Mouse (Mus musculus) C2C12 (cell line): ENCODE results near the gene Pxmp4. TPM values are rescaled to one million over a fixed set of nuclear protein-coding genes. Genes with fewer than 3 reads are reported as not detected.

Experiments used
- H3K27me3 ChIP-seq: one replicate; pipeline ENCODE4 v1.6.1; 2011; ENCODE audit not compliant: control insufficient read depth, insufficient read depth, insufficient read length
- H3K36me3 ChIP-seq: one replicate; pipeline ENCODE4 v1.6.1; 2011; ENCODE audit not compliant: control insufficient read depth, insufficient read depth
- H3K4me3 ChIP-seq: one replicate; pipeline ENCODE4 v1.5.1; 2011; ENCODE audit warnings: mild to moderate bottlenecking, control low read depth; ENCODE audit not compliant: poor library complexity, insufficient read depth, severe bottlenecking
- H3K79me2 ChIP-seq: one replicate; pipeline ENCODE4 v1.6.1; 2011; ENCODE audit not compliant: control insufficient read depth, insufficient read depth
- H3K79me3 ChIP-seq: one replicate; pipeline ENCODE4 v1.6.1; 2011; ENCODE audit warnings: low read depth, control low read depth
- H3ac ChIP-seq: one replicate; pipeline ENCODE3; 2011; ENCODE audit warnings: low read depth; ENCODE audit not compliant: control insufficient read depth, insufficient read length
- CEBPB ChIP-seq: IDR thresholded peaks from one replicate; pipeline ENCODE4 v1.6.1; 2011; ENCODE audit warnings: low read depth, mild to moderate bottlenecking, control low read depth, moderate library complexity
- CTCF ChIP-seq: IDR thresholded peaks from one replicate; pipeline ENCODE4 v1.5.1; 2011; ENCODE audit not compliant: control insufficient read depth, insufficient read depth, insufficient read length
- FOSL1 ChIP-seq: IDR thresholded peaks from one replicate; pipeline ENCODE4 v1.8.0; 2011; ENCODE audit warnings: mild to moderate bottlenecking, low read length; ENCODE audit not compliant: poor library complexity, insufficient read depth, severe bottlenecking
- MAX ChIP-seq: IDR thresholded peaks from one replicate; pipeline ENCODE4 v1.6.1; 2011; ENCODE audit warnings: mild to moderate bottlenecking, control low read depth
- MYOD1 ChIP-seq: IDR thresholded peaks from one replicate; pipeline ENCODE4 v1.6.1; 2011; ENCODE audit warnings: low read depth; ENCODE audit not compliant: control insufficient read depth, insufficient read length
- MYOG ChIP-seq: IDR thresholded peaks from one replicate; pipeline ENCODE4 v1.6.1; 2011; ENCODE audit not compliant: control insufficient read depth, insufficient read length; ENCODE audit errors: extremely low read depth
- USF1 ChIP-seq: IDR thresholded peaks from one replicate; pipeline ENCODE4 v1.6.1; 2011; ENCODE audit warnings: low read depth, mild to moderate bottlenecking, control low read depth, moderate library complexity
- polyA plus RNA-seq: library from polyadenylated mRNA; unstranded; fragments of >200 nt; fragmentation: generic; extraction: Trizol; gene quantifications from one replicate; pipeline ENCODE4 v1.2.1, GENCODE M21; 2012; ENCODE audit warnings: missing spikeins

Pxmp4 gene
- polyA plus RNA-seq, 1 experiment = 6.4 TPM

DNA sequence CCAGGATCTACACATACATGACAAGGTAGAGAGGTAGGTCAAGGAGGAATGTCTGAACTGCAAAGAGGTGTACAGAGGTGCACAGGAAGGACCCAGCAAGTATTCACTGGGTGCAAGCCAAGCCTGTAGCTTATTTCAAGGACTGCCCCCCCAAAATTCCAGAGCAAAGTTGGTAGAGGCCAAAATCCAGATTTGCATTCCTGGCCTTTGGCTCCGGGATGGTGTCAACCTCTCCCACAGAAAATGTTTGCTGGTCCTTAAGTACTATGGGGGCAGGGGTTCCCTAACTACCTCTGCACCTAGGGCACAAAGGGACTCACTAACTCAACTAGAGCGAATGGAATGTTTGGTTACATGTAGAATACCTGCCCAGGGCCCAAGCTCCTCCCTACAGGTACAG lies 35.7 kb downstream of the Pxmp4 start:
- Histone ChIP-seq H3K4me3 (peak overlapping the region; percentile 15), H3K27me3 (no peaks in the 10 kb centered on the region), H3K36me3 (peaks cover 14% of the 10 kb centered on the region), H3ac (no peak overlapping the region), H3K79me3 (peaks cover 19% of the 10 kb centered on the region), H3K79me2 (peaks cover 48% of the 10 kb centered on the region)
- no peak for TF ChIP-seq CTCF
- TF ChIP-seq MAX = no peak
- TF ChIP-seq FOSL1 = no peak
- TF ChIP-seq CEBPB = no peak
- no peak for TF ChIP-seq MYOD1
- TF ChIP-seq USF1 = no peak
- TF ChIP-seq MYOG = no peak

DNA sequence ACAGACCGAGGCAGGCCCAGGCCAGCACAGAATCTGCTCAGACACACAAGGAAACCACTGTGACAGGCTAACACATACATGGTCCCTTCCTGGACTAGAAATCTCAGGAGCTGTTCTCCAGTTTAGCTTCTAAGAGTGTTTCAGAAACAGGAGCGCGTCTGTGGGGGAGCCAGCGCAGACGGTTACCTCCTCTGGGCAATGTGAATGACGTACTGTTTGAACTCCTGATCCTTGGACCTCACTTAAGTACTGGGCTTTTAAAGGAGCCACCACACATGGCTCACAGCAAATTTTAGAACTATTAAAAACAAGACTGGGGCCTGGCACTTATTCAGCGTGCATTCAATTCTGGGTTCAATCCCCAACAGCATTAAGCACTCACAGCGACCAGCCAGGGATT lies 36.9 kb downstream of the Pxmp4 start:
- Histone ChIP-seq H3K4me3 (no peak overlapping the region), H3K79me3 (peaks cover 19% of the 10 kb centered on the region), H3K79me2 (peaks cover 48% of the 10 kb centered on the region), H3K36me3 (peaks cover 20% of the 10 kb centered on the region), H3K27me3 (no peaks in the 10 kb centered on the region), H3ac (no peak overlapping the region)
- TF ChIP-seq MYOG (no peak), USF1 (no peak), FOSL1 (no peak), CEBPB (no peak), MYOD1 (no peak), CTCF (no peak), MAX (no peak)

DNA sequence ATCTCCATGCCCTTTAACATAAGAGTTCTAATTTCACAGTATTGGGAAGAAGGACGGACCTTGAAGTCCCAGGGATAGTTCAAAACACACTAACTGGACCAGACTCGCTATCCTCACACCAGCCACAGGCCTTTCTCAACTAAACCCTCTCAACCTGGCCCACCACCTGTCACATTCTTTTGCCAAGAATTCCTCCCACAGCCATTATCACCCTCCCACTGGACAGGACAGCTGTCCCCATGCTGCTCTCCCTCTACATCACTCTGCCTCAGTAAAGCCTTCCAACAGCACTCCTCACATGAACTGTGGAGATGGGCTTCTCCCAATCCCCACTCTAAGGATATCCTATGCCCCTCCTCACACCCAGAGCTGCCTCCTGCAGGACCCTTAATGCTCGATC lies 37.9 kb downstream of the Pxmp4 start:
- Histone ChIP-seq H3K79me2 (peaks cover 48% of the 10 kb centered on the region), H3ac (no peak overlapping the region), H3K79me3 (peaks cover 19% of the 10 kb centered on the region), H3K27me3 (no peaks in the 10 kb centered on the region), H3K36me3 (peaks cover 31% of the 10 kb centered on the region), H3K4me3 (no peak overlapping the region)
- TF ChIP-seq MYOD1 = peak; percentile 10
- TF ChIP-seq MAX = no peak

DNA sequence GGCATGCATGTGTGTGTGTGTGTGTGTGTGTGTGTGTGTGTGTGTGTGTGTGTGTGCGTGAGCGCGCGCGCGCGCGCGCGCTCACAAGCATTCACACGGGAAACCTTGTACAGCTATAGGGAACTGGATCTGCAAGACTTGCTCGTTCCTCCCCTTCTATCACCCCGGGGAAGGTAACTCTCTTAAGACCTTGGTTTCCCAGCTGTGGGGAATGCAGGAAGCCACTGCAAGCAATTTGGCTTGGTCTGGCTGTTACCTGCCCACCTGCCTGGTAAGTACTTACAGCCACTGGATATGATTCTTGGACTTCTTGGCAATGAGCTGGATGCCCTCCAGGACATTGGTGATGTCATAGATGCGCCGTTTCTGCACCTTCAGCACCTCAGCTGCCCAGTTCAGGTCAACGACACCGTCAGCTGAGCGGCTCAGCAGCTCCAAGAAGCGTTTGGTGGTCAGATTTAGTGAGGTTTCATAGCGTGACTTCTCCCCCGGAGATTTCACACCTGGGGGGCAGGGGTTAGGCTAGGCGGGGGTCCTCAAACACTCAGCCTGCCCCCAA lies 39.8 kb downstream of the Pxmp4 start:
- no peak overlapping the region for H3K4me3 ChIP-seq
- no peak overlapping the region for H3ac ChIP-seq
- TF ChIP-seq MYOG = no peak
- no peak for TF ChIP-seq MYOD1
- TF ChIP-seq CTCF = no peak
- TF ChIP-seq USF1 = no peak
- TF ChIP-seq FOSL1 = no peak
- no peak for TF ChIP-seq CEBPB
- TF ChIP-seq MAX = no peak
- H3K79me2 ChIP-seq = peaks cover 42% of the 10 kb centered on the region
- H3K36me3 ChIP-seq = peaks cover 35% of the 10 kb centered on the region
- peaks cover 17% of the 10 kb centered on the region for H3K79me3 ChIP-seq
- H3K27me3 ChIP-seq = no peaks in the 10 kb centered on the region

DNA sequence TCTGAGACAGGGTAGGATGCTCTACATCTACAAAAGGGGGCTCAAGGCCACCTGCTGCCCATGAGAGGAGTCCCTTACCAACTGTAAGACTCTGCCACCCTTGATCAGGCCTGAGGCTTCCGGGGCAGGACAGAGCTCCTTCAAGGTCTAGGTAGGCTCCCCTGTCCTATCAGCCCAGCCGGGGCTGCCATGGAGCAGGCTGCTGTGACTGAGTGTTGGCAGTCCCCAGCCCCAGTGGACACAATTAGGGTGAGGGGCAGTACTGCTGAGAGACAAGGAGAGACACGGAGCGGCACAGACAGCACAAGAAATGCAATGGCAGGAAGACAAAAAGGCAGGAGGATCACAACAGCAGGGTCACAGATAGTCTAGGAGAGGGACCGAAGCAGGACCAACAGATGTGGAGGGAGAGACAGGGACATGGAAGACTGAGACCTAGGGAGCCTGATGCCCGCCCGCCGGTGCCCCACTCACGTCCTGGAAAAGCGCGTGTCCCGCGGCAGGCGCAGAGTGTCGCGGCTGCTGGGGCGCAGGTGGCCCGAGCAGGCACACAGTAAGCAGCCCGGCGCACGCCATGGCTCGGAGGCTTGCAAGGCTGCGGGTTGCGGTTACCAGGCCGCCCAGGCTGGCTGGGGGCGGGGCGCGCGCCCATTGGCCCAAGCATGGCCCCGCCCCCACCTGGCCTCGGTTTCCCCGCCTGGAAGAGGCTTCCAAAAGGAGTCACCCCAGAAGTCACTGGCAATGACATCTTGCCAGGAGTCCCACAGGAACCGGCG lies 45.1 kb downstream of the Pxmp4 start, which contains the start of gene Necab3:
Gene Necab3 (minus strand): TSS at position 627 of the 776 bp plus-strand sequence.
- Histone ChIP-seq H3K79me3 (no peaks in the 10 kb centered on the region), H3K79me2 (no peaks in the 10 kb centered on the region), H3K36me3 (peaks cover 28% of the 10 kb centered on the region), H3K27me3 (no peaks in the 10 kb centered on the region), H3K4me3 (no peak within 1 kb of the TSS), H3ac (no peak within 1 kb of the TSS)
- TF ChIP-seq CTCF (no peak), MYOD1 (no peak), USF1 (no peak), MYOG (no peak), CEBPB (no peak), MAX (no peak), FOSL1 (no peak)
